Mouse (Mus musculus) thymus, adult 2 months (tissue): ENCODE data around the gene Smug1.

ENCODE experiments used
- CTCF ChIP-seq: fragments of 200-500 bp; IDR thresholded peaks from 2 replicates; pipeline ENCODE4 v1.5.1; 2012; ENCODE audit warnings: mild to moderate bottlenecking, control low read depth, low read length, moderate library complexity, borderline replicate concordance; ENCODE audit not compliant: control insufficient read depth, poor library complexity, insufficient read depth; ENCODE audit errors: extremely low read depth
- POLR2A ChIP-seq: fragments of 200-500 bp; IDR thresholded peaks from 2 replicates; pipeline ENCODE4 v1.6.1; 2012; ENCODE audit warnings: mild to moderate bottlenecking, low read length, control low read depth, moderate library complexity; ENCODE audit not compliant: control insufficient read depth, poor library complexity, insufficient read depth; ENCODE audit errors: extremely low read depth

- no peak for TF ChIP-seq CTCF
- no peak for TF ChIP-seq POLR2A
These were observed 44.5 kb downstream of the Smug1 start for GRCm38 (mm10) chr15:103122372-103122771.
